32 mouse cellular contexts compared by ENCODE assay signal in genomic region chr11:83981338-83981737, GRCm38 (mm10). TPM values are rescaled to one million over a fixed set of nuclear protein-coding genes. Genes with fewer than 3 reads are reported as not detected.
DNase-seq lines count a peak whose midpoint lies in the region.
"Had no signal": no experiment of that assay in that cellular context is flagged by ENCODE, and none has a peak within 500 bp of the region (broad histone marks: within the 10 kb centered on the region; RNA-seq: fewer than 3 reads in every experiment).

No protein-coding gene starts in this region.

- peaks cover 80% of the 10 kb centered on the region for H3K36me3 ChIP-seq in heart, embryonic 10.5 days

- no peaks in the 10 kb centered on the region for H3K27me3 ChIP-seq in heart, embryonic 10.5 days (ENCODE audit: insufficient read depth, poor library complexity, severe bottlenecking)
- H3K27me3 ChIP-seq: CH12.LX; embryonic facial prominence, embryonic 13.5 days; forebrain, embryonic 12.5 days; forebrain, embryonic 15.5 days; heart, embryonic 12.5 days; heart, embryonic 15.5 days; hindbrain, embryonic 13.5 days; intestine, embryonic 15.5 days; Patski had no signal

- H3K9me3 ChIP-seq in heart, embryonic 10.5 days: no peaks in the 10 kb centered on the region
- H3K9me3 ChIP-seq: embryonic facial prominence, embryonic 10.5 days; embryonic facial prominence, embryonic 13.5 days; forebrain, embryonic 12.5 days; forebrain, embryonic 15.5 days; G1E; heart, embryonic 12.5 days; heart, embryonic 15.5 days; hindbrain, embryonic 10.5 days; hindbrain, embryonic 13.5 days; intestine, embryonic 15.5 days had no signal

- 77% methylated on average over 10 of the region's 10 CpGs for WGBS in heart, embryonic 10.5 days

- peak; percentile 33 for DNase-seq in adrenal gland, postnatal 10 days
- DNase-seq in adrenal gland, adult 8-10 months: no peak
- DNase-seq in heart, adult 11 months: peak; percentile 36
- no peak for DNase-seq in heart, embryonic 10.5 days (ENCODE audit: low spot score)
- DNase-seq in ovary, postnatal 36 days (ENCODE audit: low spot score): peak; percentile 12
- no peak for DNase-seq in ovary, adult 18-20 months (ENCODE audit: low spot score)
- DNase-seq in brain, adult 2 months (ENCODE audit: low read depth, low spot score): peak; percentile 41
- DNase-seq in right cerebral cortex, postnatal 4 days: no peak
- DNase-seq: B cell, adult 2 months; cerebellum, adult 11-12 months; cerebellum, adult 8-10 months; cerebellum, postnatal 10 days; cerebellum, postnatal 36 days; embryo, embryonic 11 days; gastrocnemius, postnatal 10 days; gastrocnemius, postnatal 36 days; heart, postnatal 10 days; heart, postnatal 36 days; kidney, adult 11 months had no signal

- no peak overlapping the region for H3K4me3 ChIP-seq in heart, embryonic 10.5 days
- H3K4me3 ChIP-seq: embryonic facial prominence, embryonic 10.5 days; embryonic facial prominence, embryonic 13.5 days; erythroblast, embryonic 14.5 days; forebrain, embryonic 12.5 days; forebrain, embryonic 15.5 days; heart, embryonic 12.5 days; heart, embryonic 15.5 days; hindbrain, embryonic 10.5 days; hindbrain, embryonic 13.5 days; intestine, embryonic 15.5 days had no signal

- H3K4me1 ChIP-seq in heart, embryonic 10.5 days: no peaks in the 10 kb centered on the region
- H3K4me1 ChIP-seq: embryonic facial prominence, embryonic 10.5 days; embryonic facial prominence, embryonic 13.5 days; forebrain, embryonic 12.5 days; forebrain, embryonic 15.5 days; heart, embryonic 12.5 days; heart, embryonic 15.5 days; hindbrain, embryonic 10.5 days; hindbrain, embryonic 13.5 days; intestine, embryonic 15.5 days had no signal

- H3K27ac ChIP-seq in heart, embryonic 10.5 days: no peak overlapping the region
- H3K27ac ChIP-seq: embryonic facial prominence, embryonic 10.5 days; embryonic facial prominence, embryonic 13.5 days; forebrain, embryonic 12.5 days; forebrain, embryonic 15.5 days; heart, embryonic 15.5 days; hindbrain, embryonic 10.5 days; hindbrain, embryonic 13.5 days; intestine, embryonic 15.5 days had no signal

RNA-seq across cellular contexts. Expression of gene Synrg, which starts 17.1 kb away (rescaled TPM):
- total RNA-seq in adrenal gland, postnatal 10 days (2021): 10 to 100 TPM; 31.3 to 36.1 TPM
- total RNA-seq in adrenal gland, adult 8-10 months (2022): 10 to 100 TPM; 49.3 to 73.8 (median 63.4) TPM
- polyA plus RNA-seq in heart, embryonic 10.5 days (2016; fragmentation: Nextera tagmentation; extraction: Ambion mirVana): 8.7 and 9.5 TPM in 2 replicates

RNA-seq across cellular contexts. Expression of gene Ddx52, which starts 39.5 kb away (rescaled TPM):
- total RNA-seq in adrenal gland, postnatal 10 days (2021): 10 to 100 TPM; 18.3 to 18.6 TPM
- total RNA-seq in adrenal gland, adult 8-10 months (2022): 10 to 100 TPM; 18.8 to 26.6 (median 26.0) TPM
- polyA plus RNA-seq in heart, embryonic 10.5 days (2016; fragmentation: Nextera tagmentation; extraction: Ambion mirVana): 27.4 and 36.2 TPM in 2 replicates

Comparison
In these comparisons a context has a peak if more than half of its experiments do, and no peak if none do; other contexts are left out.
1. DNase-seq: peak in adrenal gland, postnatal 10 days (single experiment), heart, adult 11 months (single experiment), ovary, postnatal 36 days (single experiment) and brain, adult 2 months (single experiment); none in adrenal gland, adult 8-10 months (single experiment), heart, embryonic 10.5 days (single experiment), ovary, adult 18-20 months (single experiment) and right cerebral cortex, postnatal 4 days (single experiment).